Mouse (Mus musculus) bone marrow macrophage, adult 2 months (primary cell): ENCODE data around the gene Tia1.

Experiments used
- CTCF ChIP-seq: IDR thresholded peaks from 2 replicates; pipeline ENCODE4 v1.5.1; 2012; ENCODE audit warnings: low read depth, mild to moderate bottlenecking, low read length, moderate library complexity
- POLR2A ChIP-seq: IDR thresholded peaks from 2 replicates; pipeline ENCODE4 v1.6.1; 2012; ENCODE audit warnings: mild to moderate bottlenecking, low read depth, low read length, borderline replicate concordance

DNA sequence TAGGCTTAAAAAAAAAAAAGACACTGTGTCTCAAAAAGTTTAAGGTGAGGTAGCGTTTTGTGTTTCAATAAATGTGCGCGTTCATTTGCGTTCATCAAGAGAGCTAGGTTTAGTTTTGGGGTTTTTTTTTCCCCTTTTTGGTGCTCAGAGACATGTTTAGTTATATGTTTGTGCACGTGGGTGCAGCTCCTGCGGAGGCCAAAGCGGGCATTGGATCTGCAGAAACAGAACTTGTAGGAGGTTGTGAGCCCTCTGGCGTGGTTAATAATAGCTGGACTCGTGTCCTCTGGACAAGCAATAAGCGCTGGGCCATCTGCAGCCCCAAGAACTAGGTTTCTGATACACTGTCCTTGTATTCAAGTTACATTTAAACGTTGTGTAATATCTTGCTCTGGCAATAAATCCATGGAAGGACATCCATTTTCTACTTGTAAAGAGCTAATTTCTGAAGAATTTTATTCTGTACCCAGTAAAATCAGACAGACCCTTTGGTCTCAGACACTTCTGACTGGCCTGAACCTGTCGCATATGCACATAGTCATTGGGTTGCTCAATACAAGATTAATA, 32.0 kb upstream of the Tia1 start:
- no peak for TF ChIP-seq POLR2A
- TF ChIP-seq CTCF, result no peak
